Mouse (Mus musculus) liver, postnatal 0 days (tissue): ENCODE results near the gene Smg6.

Source experiments
- CTCF ChIP-seq: sonication (generic); IDR thresholded peaks from 2 replicates; pipeline ENCODE4 v1.5.1; 2016; ENCODE audit warnings: antibody characterized with exemption, low read depth
- EP300 ChIP-seq: IDR thresholded peaks from 2 replicates; pipeline ENCODE4 v1.6.1; 2016; ENCODE audit warnings: antibody characterized with exemption, low read depth, mild to moderate bottlenecking

DNA sequence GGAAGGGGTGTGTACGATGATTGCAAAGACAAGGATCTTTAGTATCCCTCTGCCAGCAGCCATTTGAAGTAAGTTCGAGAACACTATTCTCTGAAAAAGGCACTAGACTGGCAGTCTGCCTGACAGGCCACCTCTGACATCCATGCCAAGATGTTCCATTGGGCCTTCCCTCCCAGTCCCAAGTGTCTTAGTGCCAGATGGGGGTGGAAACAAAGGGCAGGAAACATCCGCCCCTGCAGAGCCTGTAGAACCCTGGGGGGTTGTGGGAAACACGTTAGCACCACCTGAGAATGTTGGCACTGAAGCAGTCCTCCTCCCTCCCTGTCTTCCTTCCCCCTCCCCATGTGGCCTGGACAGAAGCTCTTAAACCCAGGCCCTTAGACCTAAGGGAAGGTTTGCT, 231.4 kb downstream of the Smg6 start:
- no peak for TF ChIP-seq CTCF
- TF ChIP-seq EP300 = no peak
